Mouse (Mus musculus) heart, embryonic 14.5 days (tissue): ENCODE data around the gene Xpo6. TPM values are rescaled to one million over a fixed set of nuclear protein-coding genes. Genes with fewer than 3 reads are reported as not detected.

Experiments
- ATAC-seq: fragments of 200-750 bp; cut with Nextera tagmentation; 2 replicates; pipeline ENCODE4 v1.8.0; 2017; ENCODE audit warnings: low read depth, moderate TSS enrichment; ENCODE audit not compliant: insufficient number of reproducible peaks, insufficient read depth, low FRiP score
- H3K27ac ChIP-seq, 2 experiments: fragments of 200-500 bp in 1 of 2; fragments of 300-500 bp in 1 of 2; sonication (generic) in 1 of 2; replicated peaks in 1 of 2; 2 replicates each; pipeline ENCODE4 v1.5.1; 2012 to 2014; ENCODE audit warnings: low read depth in 2 of 2, low read length in 2 of 2, control low read depth in 1 of 2, mild to moderate bottlenecking in 1 of 2, mixed read lengths in 1 of 2; ENCODE audit not compliant: control insufficient read depth in 1 of 2, insufficient read depth in 1 of 2
- H3K27me3 ChIP-seq: fragments of 300-500 bp; sonication (generic); 2 replicates; pipeline ENCODE4 v1.6.1; 2014; ENCODE audit warnings: mild to moderate bottlenecking, low read length, control low read depth; ENCODE audit not compliant: control insufficient read depth, insufficient read depth
- H3K36me3 ChIP-seq: fragments of 300-500 bp; sonication (generic); 2 replicates; pipeline ENCODE4 v1.6.1; 2014; ENCODE audit warnings: mild to moderate bottlenecking, control low read depth, low read length, mixed read lengths; ENCODE audit not compliant: control insufficient read depth, insufficient read depth
- H3K4me1 ChIP-seq, 2 experiments: fragments of 200-500 bp in 1 of 2; fragments of 300-500 bp in 1 of 2; sonication (generic) in 1 of 2; 2 replicates each; pipeline ENCODE4 v1.6.1; 2012 to 2014; ENCODE audit warnings: low read length in 2 of 2, control low read depth in 1 of 2, mixed read lengths in 1 of 2; ENCODE audit not compliant: control insufficient read depth in 2 of 2, insufficient read depth in 2 of 2
- H3K4me2 ChIP-seq: fragments of 300-500 bp; sonication (generic); 2 replicates; pipeline ENCODE4 v1.6.1; 2014; ENCODE audit warnings: mild to moderate bottlenecking, low read length
- H3K4me3 ChIP-seq, 2 experiments: fragments of 200-500 bp in 1 of 2; fragments of 300-500 bp in 1 of 2; sonication (generic) in 1 of 2; 2 replicates each; pipeline ENCODE4 v1.5.1; 2012 to 2014; ENCODE audit warnings: low read length in 2 of 2, mild to moderate bottlenecking in 2 of 2, control low read depth in 1 of 2, low read depth in 1 of 2, moderate library complexity in 1 of 2; ENCODE audit not compliant: control insufficient read depth in 1 of 2, insufficient read depth in 1 of 2
- H3K9ac ChIP-seq: fragments of 300-500 bp; sonication (generic); 2 replicates; pipeline ENCODE4 v1.6.1; 2014; ENCODE audit warnings: mild to moderate bottlenecking, low read length
- H3K9me3 ChIP-seq: fragments of 300-500 bp; sonication (generic); 2 replicates; pipeline ENCODE4 v1.6.1; 2016; ENCODE audit warnings: low read length, control low read depth; ENCODE audit not compliant: control insufficient read depth
- WGBS: fragments of 180-500 bp; shearing (Covaris S2); extraction: QIAGEN DNeasy Blood & Tissue Kit; methylation state at CpG from one replicate; pipeline ENCODE4 v1.1.7; 2014; 5-methylcytosine and 5-hydroxymethylcytosine counted together
- polyA plus RNA-seq: library from polyadenylated mRNA; unstranded; fragments of >200 nt; fragmentation: Nextera tagmentation; extraction: Ambion mirVana; gene quantifications from 2 replicates; pipeline ENCODE4 v1.2.1, GENCODE M21; 2014

Xpo6 gene
- polyA plus RNA-seq, 1 experiment from 2014 or later, result 33.8 TPM

DNA sequence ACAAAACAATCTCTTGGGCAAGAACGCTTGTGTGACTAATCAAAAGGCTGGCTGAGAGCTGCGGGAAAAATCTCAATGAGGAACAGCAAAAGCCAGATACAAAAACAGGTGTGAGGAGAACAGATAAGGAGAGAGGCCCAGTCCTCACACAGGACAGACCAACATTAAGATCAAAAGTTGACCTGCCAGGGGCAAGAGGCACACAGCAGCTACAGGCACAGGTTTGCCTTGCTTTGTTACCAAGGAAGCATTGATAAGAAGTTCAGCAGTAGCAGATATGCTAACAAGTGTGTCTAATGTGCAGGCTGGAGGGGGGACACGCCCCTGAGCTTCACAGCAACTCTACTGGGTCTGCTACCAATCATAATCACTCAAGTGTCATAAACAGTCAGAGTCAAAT lies 73.8 kb downstream of the Xpo6 start:
- peaks cover 18 to 47% of the 10 kb centered on the region in 2 experiments for H3K4me1 ChIP-seq
- no peak overlapping the region for H3K4me3 ChIP-seq
- ATAC-seq, result peak; percentile 72
- no peak overlapping the region for H3K4me2 ChIP-seq
- H3K9ac ChIP-seq, result no peak overlapping the region
- peaks cover 69% of the 10 kb centered on the region for H3K36me3 ChIP-seq
- peak overlapping the region; percentile 51 to 54 for H3K27ac ChIP-seq
- no peaks in the 10 kb centered on the region for H3K27me3 ChIP-seq
- 11% methylated on average over 3 of the region's 3 CpGs for WGBS
- no peaks in the 10 kb centered on the region for H3K9me3 ChIP-seq

- Histone ChIP-seq H3K9ac (no peak overlapping the region), H3K4me2 (no peak overlapping the region), H3K27ac (peak overlapping the region; percentile 69 to 72), H3K4me3 (no peak overlapping the region), H3K36me3 (peaks cover 67% of the 10 kb centered on the region), H3K4me1 (peaks cover 13 to 33% of the 10 kb centered on the region in 2 experiments), H3K27me3 (no peaks in the 10 kb centered on the region), H3K9me3 (no peaks in the 10 kb centered on the region)
- 0 out of 2 replicates have a peak, but pooled peaks have one; percentile 39 for ATAC-seq
- 36% methylated on average over 4 of the region's 4 CpGs for WGBS
These were observed 78.8 kb downstream of the Xpo6 start for GRCm38 (mm10) chr7:126121533-126121932.

- no peak for ATAC-seq
- Histone ChIP-seq H3K4me1 (peaks cover 6 to 17% of the 10 kb centered on the region in 2 experiments), H3K4me2 (no peak overlapping the region), H3K9ac (no peak overlapping the region), H3K9me3 (no peaks in the 10 kb centered on the region), H3K27ac (no peak overlapping the region), H3K36me3 (peaks cover 83% of the 10 kb centered on the region), H3K27me3 (no peaks in the 10 kb centered on the region), H3K4me3 (no peak overlapping the region)
- WGBS, result 75% methylated on average over 6 of the region's 6 CpGs
These were observed 80.5 kb downstream of the Xpo6 start for GRCm38 (mm10) chr7:126119819-126120218.

- Histone ChIP-seq H3K4me3 (no peak overlapping the region), H3K9ac (no peak overlapping the region), H3K36me3 (peaks cover 87% of the 10 kb centered on the region), H3K4me1 (no peaks in the 10 kb centered on the region), H3K27ac (no peak overlapping the region), H3K4me2 (no peak overlapping the region), H3K9me3 (no peaks in the 10 kb centered on the region), H3K27me3 (no peaks in the 10 kb centered on the region)
- 78% methylated on average over 4 of the region's 4 CpGs for WGBS
- no peak for ATAC-seq
These were observed 87.0 kb downstream of the Xpo6 start for GRCm38 (mm10) chr7:126113263-126113662.

GRCm38 (mm10) chr7:126111230-126111629 lies 89.1 kb downstream of the Xpo6 start:
- H3K27ac ChIP-seq, result no peak overlapping the region
- no peak overlapping the region for H3K9ac ChIP-seq
- peaks cover 94% of the 10 kb centered on the region for H3K36me3 ChIP-seq
- H3K4me2 ChIP-seq, result no peak overlapping the region
- 43% methylated on average over 2 of the region's 2 CpGs for WGBS
- no peaks in the 10 kb centered on the region for H3K4me1 ChIP-seq
- no peak for ATAC-seq
- no peaks in the 10 kb centered on the region for H3K9me3 ChIP-seq
- no peaks in the 10 kb centered on the region for H3K27me3 ChIP-seq
- H3K4me3 ChIP-seq, result no peak overlapping the region

- no peaks in the 10 kb centered on the region for H3K9me3 ChIP-seq
- no peaks in the 10 kb centered on the region for H3K4me1 ChIP-seq
- no peak overlapping the region for H3K9ac ChIP-seq
- no peak overlapping the region for H3K4me2 ChIP-seq
- no peak overlapping the region for H3K27ac ChIP-seq
- no peak overlapping the region for H3K4me3 ChIP-seq
- 70% methylated on average over 3 of the region's 3 CpGs for WGBS
- peaks cover 94% of the 10 kb centered on the region for H3K36me3 ChIP-seq
- H3K27me3 ChIP-seq, result no peaks in the 10 kb centered on the region
- ATAC-seq, result no peak
These were observed 90.4 kb downstream of the Xpo6 start for GRCm38 (mm10) chr7:126109898-126110297.

DNA sequence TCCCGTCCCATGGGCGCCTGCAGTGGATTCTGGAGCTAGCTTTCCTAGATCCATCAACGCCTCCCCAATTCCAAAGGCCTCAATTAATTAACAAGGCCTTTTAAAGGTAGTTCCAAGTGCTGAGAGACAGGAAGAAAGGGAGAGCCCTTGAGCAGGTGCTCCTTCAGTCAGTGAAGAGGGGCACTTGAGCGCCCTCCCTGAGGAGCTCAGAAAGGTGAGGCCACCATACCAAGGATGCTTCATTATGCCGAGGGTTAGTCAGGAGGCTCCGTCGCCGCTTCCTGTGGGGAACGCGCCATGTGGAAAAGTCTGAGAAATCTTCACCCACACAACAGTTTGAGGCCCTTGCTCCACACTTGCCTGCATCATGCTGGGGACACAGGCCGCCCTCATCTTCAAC lies 99.9 kb downstream of the Xpo6 start:
- Histone ChIP-seq H3K9me3 (no peaks in the 10 kb centered on the region), H3K9ac (no peak overlapping the region), H3K4me3 (no peak overlapping the region), H3K27me3 (no peaks in the 10 kb centered on the region), H3K27ac (no peak overlapping the region), H3K4me2 (no peak overlapping the region), H3K4me1 (0 out of 4 replicates have a peak, but pooled peaks cover 0 to 2% of the 10 kb centered on the region in 2 experiments), H3K36me3 (peaks cover 81% of the 10 kb centered on the region)
- WGBS, result 95% methylated on average over 11 of the region's 11 CpGs
- no peak for ATAC-seq

DNA sequence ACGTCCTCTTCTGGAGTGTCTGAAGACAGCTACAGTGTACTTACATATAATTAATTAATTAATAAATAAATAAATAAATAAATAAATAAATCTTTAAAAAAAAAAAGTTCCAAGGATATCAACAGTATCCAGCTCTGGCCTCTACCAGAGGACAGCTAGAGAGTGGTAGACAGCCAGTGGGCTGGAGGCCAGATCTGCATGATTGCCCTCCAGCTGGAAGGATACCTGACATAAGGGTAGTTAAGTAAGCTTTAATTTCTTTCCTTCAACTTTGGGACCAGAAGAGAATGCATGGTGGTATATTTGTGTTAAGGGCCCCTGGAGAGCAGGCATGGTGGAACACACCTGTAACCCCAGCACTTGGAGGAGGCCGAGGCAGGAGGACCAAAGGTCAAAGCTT lies 100.5 kb downstream of the Xpo6 start:
- no peak overlapping the region for H3K9ac ChIP-seq
- ATAC-seq, result no peak
- peaks cover 75% of the 10 kb centered on the region for H3K36me3 ChIP-seq
- H3K4me2 ChIP-seq, result no peak overlapping the region
- WGBS, result 84% methylated on average over 2 of the region's 2 CpGs
- no peaks in the 10 kb centered on the region for H3K27me3 ChIP-seq
- H3K9me3 ChIP-seq, result no peaks in the 10 kb centered on the region
- H3K27ac ChIP-seq, result no peak overlapping the region
- no peak overlapping the region for H3K4me3 ChIP-seq
- 0 out of 4 replicates have a peak, but pooled peaks cover 0 to 2% of the 10 kb centered on the region in 2 experiments for H3K4me1 ChIP-seq
